Mouse (Mus musculus): ENCODE data around the gene Rbp1. TPM values are rescaled to one million over a fixed set of nuclear protein-coding genes. Genes with fewer than 3 reads are reported as not detected.
A peak's percentile ranks its signal among the peaks of the same experiment; 100 is the strongest.

The Rbp1 gene
- polyA plus RNA-seq, 1 experiment from 2014 or later = 29.7 TPM

DNA sequence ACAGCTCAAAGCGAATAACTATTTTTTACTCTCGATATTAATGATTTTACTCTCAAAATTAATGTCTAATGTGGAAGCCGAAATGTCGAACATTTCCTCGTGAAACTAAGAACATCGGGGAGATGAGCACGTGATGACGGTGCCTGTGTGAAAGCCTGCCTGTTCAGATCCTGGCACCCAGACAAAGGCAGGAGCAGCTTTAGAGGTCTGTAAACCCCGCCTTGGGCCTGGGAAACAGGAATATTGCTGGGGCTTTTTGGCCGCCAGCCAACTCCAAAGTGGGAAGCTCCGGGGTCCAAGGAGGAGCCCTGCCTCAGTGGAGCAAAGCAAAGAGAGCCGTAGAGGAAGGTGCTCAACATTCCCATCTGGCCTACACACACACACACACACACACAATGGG lies 15.0 kb upstream of the Rbp1 start:
- H3K27ac ChIP-seq = no peak overlapping the region
- DNase-seq (ENCODE audit: low spot score) = no peak
- 94% methylated on average over 12 of the region's 12 CpGs for WGBS
- H3K36me3 ChIP-seq = no peaks in the 10 kb centered on the region
- no peak overlapping the region for H3K4me3 ChIP-seq
- no peaks in the 10 kb centered on the region for H3K9me3 ChIP-seq (replicated peaks)
- no peaks in the 10 kb centered on the region for H3K4me1 ChIP-seq
- no peaks in the 10 kb centered on the region for H3K27me3 ChIP-seq (ENCODE audit: low read depth, poor library complexity, severe bottlenecking)

GRCm38 (mm10) chr9:98409137-98409536 lies 13.6 kb upstream of the Rbp1 start:
- Histone ChIP-seq H3K27me3 (ENCODE audit: low read depth, poor library complexity, severe bottlenecking) (no peaks in the 10 kb centered on the region), H3K36me3 (no peaks in the 10 kb centered on the region), H3K4me3 (no peak overlapping the region), H3K27ac (no peak overlapping the region), H3K4me1 (no peaks in the 10 kb centered on the region), H3K9me3 (replicated peaks) (no peaks in the 10 kb centered on the region)
- peak; percentile 80 for DNase-seq (ENCODE audit: low spot score)
- WGBS = 39% methylated on average over 3 of the region's 3 CpGs

DNA sequence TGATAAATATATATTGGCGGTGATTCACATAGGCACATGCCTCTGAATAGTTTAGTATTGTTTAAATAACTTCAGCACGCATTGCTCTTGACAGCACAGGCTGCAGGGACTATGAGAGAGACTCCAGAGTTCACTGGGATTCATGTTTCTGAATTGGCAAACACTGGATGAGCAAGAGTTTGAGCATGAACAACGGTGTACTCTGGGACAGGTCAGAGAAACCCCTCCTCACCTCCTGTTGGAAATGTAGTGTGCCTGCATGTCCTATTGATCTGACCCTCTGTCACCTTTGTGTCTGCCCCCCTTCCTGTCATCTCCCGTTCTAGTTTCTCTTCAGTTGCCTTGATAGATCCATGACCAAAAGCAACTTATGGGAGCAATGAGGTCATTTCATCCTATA lies 7.3 kb upstream of the Rbp1 start:
- WGBS = 86% methylated on average over 4 of the region's 4 CpGs
- H3K27me3 ChIP-seq (ENCODE audit: low read depth, poor library complexity, severe bottlenecking) = no peaks in the 10 kb centered on the region
- DNase-seq (ENCODE audit: low spot score) = no peak
- H3K9me3 ChIP-seq (replicated peaks) = no peaks in the 10 kb centered on the region
- H3K36me3 ChIP-seq = no peaks in the 10 kb centered on the region
- H3K27ac ChIP-seq = no peak overlapping the region
- peaks cover under 1% of the 10 kb centered on the region; the same call in 1 of the 2 replicates for H3K4me1 ChIP-seq
- H3K4me3 ChIP-seq = no peak overlapping the region

- WGBS = 45% methylated on average over 7 of the region's 7 CpGs
- H3K27ac ChIP-seq = no peak overlapping the region
- no peak overlapping the region for H3K4me3 ChIP-seq
- H3K9me3 ChIP-seq (replicated peaks) = no peaks in the 10 kb centered on the region
- no peaks in the 10 kb centered on the region for H3K36me3 ChIP-seq
- H3K27me3 ChIP-seq (ENCODE audit: low read depth, poor library complexity, severe bottlenecking) = peaks cover 4% of the 10 kb centered on the region; the same call in 1 of the 2 replicates
- H3K4me1 ChIP-seq = peaks cover 6% of the 10 kb centered on the region
- no peak for DNase-seq (ENCODE audit: low spot score)
Observed at GRCm38 (mm10) chr9:98417919-98418318, 4.8 kb upstream of the Rbp1 start.

DNA sequence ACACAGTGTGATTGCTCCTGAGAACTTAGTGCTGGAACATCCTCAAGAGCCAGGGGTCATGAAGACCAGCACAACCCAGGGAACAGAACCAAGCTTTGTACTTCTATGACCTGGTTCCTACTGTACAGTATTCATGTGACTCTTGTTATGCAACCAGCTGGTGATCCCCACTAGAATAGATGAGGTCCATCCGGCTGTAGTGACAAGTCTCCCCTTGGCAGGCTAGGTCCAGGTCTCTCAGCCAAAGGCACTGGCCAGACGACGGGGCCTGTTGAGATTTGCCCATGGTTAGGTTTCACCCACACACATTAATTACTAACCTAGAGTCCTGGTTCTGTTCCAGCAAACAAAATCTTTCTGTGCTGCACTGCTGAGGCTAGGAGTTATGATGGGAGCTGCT lies 4.4 kb upstream of the Rbp1 start:
- no peak overlapping the region for H3K27ac ChIP-seq
- peaks cover 6% of the 10 kb centered on the region for H3K4me1 ChIP-seq
- no peak for DNase-seq (ENCODE audit: low spot score)
- H3K27me3 ChIP-seq (ENCODE audit: low read depth, poor library complexity, severe bottlenecking) = peaks cover 8% of the 10 kb centered on the region; the same call in 1 of the 2 replicates
- no peaks in the 10 kb centered on the region for H3K36me3 ChIP-seq
- 87% methylated on average over 3 of the region's 3 CpGs for WGBS
- H3K9me3 ChIP-seq (replicated peaks) = no peaks in the 10 kb centered on the region
- no peak overlapping the region for H3K4me3 ChIP-seq

- H3K4me1 ChIP-seq = peaks cover 25% of the 10 kb centered on the region
- H3K27ac ChIP-seq = no peak overlapping the region
- no peak overlapping the region for H3K4me3 ChIP-seq
- DNase-seq (ENCODE audit: low spot score) = no peak
- peaks cover 20% of the 10 kb centered on the region for H3K27me3 ChIP-seq (ENCODE audit: low read depth, poor library complexity, severe bottlenecking)
- no peaks in the 10 kb centered on the region for H3K9me3 ChIP-seq (replicated peaks)
- WGBS = 87% methylated on average over 1 of the region's 1 CpGs
- H3K36me3 ChIP-seq = no peaks in the 10 kb centered on the region
Observed at GRCm38 (mm10) chr9:98420666-98421065, 2.1 kb upstream of the Rbp1 start.

DNA sequence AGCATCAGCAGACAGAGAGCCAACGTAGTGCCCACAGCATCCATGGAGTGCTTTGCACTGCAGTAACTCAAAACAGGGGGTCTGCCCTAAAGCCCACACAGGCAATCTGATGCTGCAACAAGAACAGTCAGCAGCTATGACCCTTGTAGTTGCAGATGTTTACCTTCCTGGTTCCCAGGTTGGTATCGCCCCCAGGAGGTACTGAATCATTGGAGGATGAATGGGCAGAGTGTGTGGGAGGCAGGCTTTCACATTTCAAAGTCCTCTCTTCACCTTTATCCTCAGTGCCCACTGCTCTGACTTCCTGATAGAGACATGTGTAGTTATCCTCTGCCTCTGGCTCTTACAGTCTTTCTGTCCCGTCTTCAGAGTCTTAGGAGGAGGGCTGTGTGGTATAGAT lies 858 bp upstream of the Rbp1 start:
- peaks cover 26% of the 10 kb centered on the region for H3K27me3 ChIP-seq (ENCODE audit: low read depth, poor library complexity, severe bottlenecking)
- WGBS = 59% methylated on average over 3 of the region's 3 CpGs
- no peak overlapping the region for H3K27ac ChIP-seq

GRCm38 (mm10) chr9:98423691-98424090 lies 930 bp downstream of the Rbp1 start:
- Histone ChIP-seq H3K36me3 (no peaks in the 10 kb centered on the region), H3K4me1 (peaks cover 49% of the 10 kb centered on the region), H3K27ac (no peak overlapping the region), H3K9me3 (replicated peaks) (no peaks in the 10 kb centered on the region), H3K4me3 (no peak overlapping the region), H3K27me3 (ENCODE audit: low read depth, poor library complexity, severe bottlenecking) (peaks cover 26% of the 10 kb centered on the region)
- WGBS = 6% methylated on average over 4 of the region's 4 CpGs
- no peak for DNase-seq (ENCODE audit: low spot score)

More for the DNA sequence above, 858 bp upstream of the Rbp1 start:
- DNase-seq (ENCODE audit: low spot score) = no peak
- no peak overlapping the region for H3K4me3 ChIP-seq
- no peaks in the 10 kb centered on the region for H3K36me3 ChIP-seq
- peaks cover 35% of the 10 kb centered on the region for H3K4me1 ChIP-seq
- H3K9me3 ChIP-seq (replicated peaks) = no peaks in the 10 kb centered on the region

GRCm38 (mm10) chr9:98424291-98424690 lies 1.5 kb downstream of the Rbp1 start:
- peak overlapping the region; percentile 68 for H3K4me3 ChIP-seq
- H3K27ac ChIP-seq = peak overlapping the region; percentile 85; the same call in 1 of the 2 replicates
- H3K27me3 ChIP-seq (ENCODE audit: low read depth, poor library complexity, severe bottlenecking) = peaks cover 26% of the 10 kb centered on the region
- DNase-seq (ENCODE audit: low spot score) = no peak
- 2% methylated on average over 8 of the region's 8 CpGs for WGBS
- H3K36me3 ChIP-seq = no peaks in the 10 kb centered on the region
- no peaks in the 10 kb centered on the region for H3K9me3 ChIP-seq (replicated peaks)
- H3K4me1 ChIP-seq = peaks cover 55% of the 10 kb centered on the region

- Histone ChIP-seq H3K36me3 (no peaks in the 10 kb centered on the region), H3K27me3 (ENCODE audit: low read depth, poor library complexity, severe bottlenecking) (peaks cover 26% of the 10 kb centered on the region), H3K4me3 (peak overlapping the region; percentile 68), H3K4me1 (peaks cover 60% of the 10 kb centered on the region), H3K27ac (peak overlapping the region; percentile 85), H3K9me3 (replicated peaks) (no peaks in the 10 kb centered on the region)
- 1% methylated on average over 42 of the region's 42 CpGs for WGBS
- peak; percentile 82 for DNase-seq (ENCODE audit: low spot score)
Observed at GRCm38 (mm10) chr9:98424725-98425210, 2.0 kb downstream of the Rbp1 start.

GRCm38 (mm10) chr9:98425351-98425880 lies 2.7 kb downstream of the Rbp1 start:
- Histone ChIP-seq H3K27ac (peak overlapping the region; percentile 85), H3K27me3 (ENCODE audit: low read depth, poor library complexity, severe bottlenecking) (peaks cover 26% of the 10 kb centered on the region), H3K4me1 (peaks cover 62% of the 10 kb centered on the region), H3K9me3 (replicated peaks) (no peaks in the 10 kb centered on the region), H3K36me3 (no peaks in the 10 kb centered on the region), H3K4me3 (peak overlapping the region; percentile 68)
- 7% methylated on average over 19 of the region's 19 CpGs for WGBS
- DNase-seq (ENCODE audit: low spot score) = peak; percentile 49

DNA sequence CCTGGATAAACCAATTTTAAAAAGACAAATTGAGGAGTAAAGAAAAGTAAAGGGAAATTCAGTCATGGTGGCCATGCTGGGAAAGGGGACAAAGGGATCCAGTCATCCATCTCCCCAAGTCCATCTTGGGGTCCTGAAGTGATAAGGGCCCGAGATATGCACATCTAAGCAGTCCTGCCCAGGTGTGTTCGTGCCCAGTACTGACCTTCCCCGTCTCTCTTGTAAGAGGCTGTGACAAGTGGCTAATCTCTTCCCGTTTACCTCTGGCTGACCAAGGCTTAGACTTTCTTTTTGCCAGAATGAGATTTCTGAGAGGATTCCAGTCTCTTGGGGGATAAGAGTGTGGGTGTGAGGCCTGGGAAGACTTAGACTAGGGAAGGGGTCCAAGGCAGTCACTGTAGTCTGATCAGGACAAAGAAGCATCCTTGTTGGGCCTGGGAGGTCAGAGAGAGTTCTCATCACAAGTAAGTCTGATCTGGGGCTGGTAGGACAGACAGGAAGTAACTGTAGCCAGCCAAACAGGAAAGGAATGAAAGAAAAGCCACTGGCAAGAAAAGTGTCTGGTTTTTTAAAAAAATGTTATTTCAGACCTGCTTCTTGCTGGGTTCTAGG lies 5.3 kb downstream of the Rbp1 start:
- H3K4me1 ChIP-seq = peaks cover 60% of the 10 kb centered on the region
- DNase-seq (ENCODE audit: low spot score) = no peak

GRCm38 (mm10) chr9:98428783-98429182 lies 6.0 kb downstream of the Rbp1 start:
- H3K36me3 ChIP-seq = 0 out of 2 replicates have a peak, but pooled peaks cover 2% of the 10 kb centered on the region

More for the DNA sequence above, 5.3 kb downstream of the Rbp1 start:
- no peaks in the 10 kb centered on the region for H3K9me3 ChIP-seq (replicated peaks)
- no peak overlapping the region for H3K4me3 ChIP-seq
- H3K27me3 ChIP-seq (ENCODE audit: low read depth, poor library complexity, severe bottlenecking) = peaks cover 21% of the 10 kb centered on the region
- H3K36me3 ChIP-seq = 0 out of 2 replicates have a peak, but pooled peaks cover 2% of the 10 kb centered on the region
- WGBS = 75% methylated on average over 4 of the region's 4 CpGs
- 0 out of 2 replicates have a peak overlapping the region, but pooled peaks have one; percentile 10 for H3K27ac ChIP-seq

More at GRCm38 (mm10) chr9:98428783-98429182, 6.0 kb downstream of the Rbp1 start:
- WGBS = 76% methylated on average over 8 of the region's 8 CpGs
- no peaks in the 10 kb centered on the region for H3K9me3 ChIP-seq (replicated peaks)
- H3K4me3 ChIP-seq = no peak overlapping the region
- H3K27me3 ChIP-seq (ENCODE audit: low read depth, poor library complexity, severe bottlenecking) = peaks cover 18% of the 10 kb centered on the region
- H3K4me1 ChIP-seq = peaks cover 59% of the 10 kb centered on the region
- DNase-seq (ENCODE audit: low spot score) = no peak
- H3K27ac ChIP-seq = 0 out of 2 replicates have a peak overlapping the region, but pooled peaks have one; percentile 10
